In the genomic region with DNA sequence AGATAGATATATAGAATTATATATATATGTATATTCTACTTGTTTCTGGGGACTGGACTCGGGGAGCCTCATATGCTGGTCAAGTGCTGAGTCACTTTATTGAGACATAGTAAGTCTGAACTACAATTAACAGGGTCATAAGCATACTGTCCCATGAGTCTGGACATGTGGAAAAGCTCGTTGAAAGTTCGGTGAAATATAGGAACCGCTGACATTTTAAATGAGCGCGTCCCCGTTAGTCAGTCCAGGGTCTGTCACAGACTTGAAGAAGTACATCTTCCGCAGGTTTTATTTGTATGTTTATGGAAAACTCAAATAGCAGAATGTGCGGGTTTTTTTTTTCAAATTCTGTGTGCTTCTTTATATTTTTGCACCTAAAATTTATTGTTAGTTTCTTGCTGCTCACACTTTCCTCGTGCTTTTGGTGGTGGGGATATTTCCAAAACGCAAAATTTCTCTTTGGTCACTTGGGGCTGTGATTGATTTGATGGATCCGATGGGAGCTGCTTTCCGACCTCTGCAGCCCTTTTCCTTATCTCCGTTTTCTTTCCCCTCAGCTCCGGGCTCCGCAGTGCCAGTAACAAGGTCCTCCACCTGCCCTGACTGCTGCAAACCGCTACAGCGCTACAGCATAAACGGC, we compare ENCODE assay signal across 8 mouse cellular contexts. TPM values are rescaled to one million over a fixed set of nuclear protein-coding genes. Genes with fewer than 3 reads are reported as not detected.
A peak's percentile ranks its signal among the peaks of the same experiment; 100 is the strongest.
DNase-seq lines count a peak whose midpoint lies in the region; ATAC-seq and TF ChIP-seq lines count a peak whose summit lies in the region.

No protein-coding gene starts in this region.

- peaks cover 16% of the 10 kb centered on the region; the same call in 1 of the 2 replicates for H3K27me3 ChIP-seq in heart, embryonic 14.5 days (ENCODE audit: control insufficient read depth, insufficient read depth, low read length)
- peaks cover 23% of the 10 kb centered on the region for H3K27me3 ChIP-seq in heart, embryonic 16.5 days (ENCODE audit: control insufficient read depth, insufficient read depth, low read length)
- peaks cover 83% of the 10 kb centered on the region for H3K27me3 ChIP-seq in liver, embryonic 16.5 days (ENCODE audit: control insufficient read depth, insufficient read depth, low read depth, low read length)

- TF ChIP-seq POLR2A in brain, embryonic 14.5 days (IDR thresholded peaks at IDR 0.05; ENCODE audit: borderline replicate concordance, extremely low read depth, insufficient read depth, insufficient read length, poor library complexity, severe bottlenecking) = no peak

- peak overlapping the region; percentile 98 to 99 for H3K27ac ChIP-seq in heart, embryonic 14.5 days (replicated peaks in 1 of 2; ENCODE audit: control insufficient read depth in 1 of 2, insufficient read depth in 1 of 2, low read depth in 2 of 2, low read length in 2 of 2)
- H3K27ac ChIP-seq in heart, embryonic 16.5 days (ENCODE audit: low read length) = peak overlapping the region; percentile 97
- H3K27ac ChIP-seq in liver, embryonic 16.5 days (ENCODE audit: low read length) = no peak overlapping the region

- 1% methylated on average over 19 of the region's 19 CpGs for WGBS in heart, embryonic 14.5 days
- 3% methylated on average over 19 of the region's 19 CpGs for WGBS in heart, embryonic 16.5 days
- 4% methylated on average over 19 of the region's 19 CpGs for WGBS in liver, embryonic 16.5 days (ENCODE audit: insufficient replicate concordance)

- peak overlapping the region; percentile 94 for H3K9ac ChIP-seq in heart, embryonic 14.5 days (ENCODE audit: low read length)
- H3K9ac ChIP-seq in heart, embryonic 16.5 days (ENCODE audit: low read length) = peak overlapping the region; percentile 88
- no peak overlapping the region for H3K9ac ChIP-seq in liver, embryonic 16.5 days (ENCODE audit: low read depth, low read length)

- H3K4me2 ChIP-seq in heart, embryonic 14.5 days (ENCODE audit: low read length) = peak overlapping the region; percentile 75
- H3K4me2 ChIP-seq in heart, embryonic 16.5 days (ENCODE audit: low read depth, low read length) = peak overlapping the region; percentile 68
- peak overlapping the region; percentile 45 for H3K4me2 ChIP-seq in liver, embryonic 16.5 days (ENCODE audit: low read depth, low read length)

- H3K4me1 ChIP-seq in heart, embryonic 14.5 days (ENCODE audit: control insufficient read depth in 2 of 2, insufficient read depth in 2 of 2, low read length in 2 of 2) = peaks cover 2 to 9% of the 10 kb centered on the region in 2 experiments
- peaks cover 6% of the 10 kb centered on the region; the same call in 1 of the 2 replicates for H3K4me1 ChIP-seq in heart, embryonic 16.5 days (ENCODE audit: control insufficient read depth, insufficient read depth, low read length)
- H3K4me1 ChIP-seq in liver, embryonic 16.5 days (ENCODE audit: control insufficient read depth, low read depth, low read length) = no peaks in the 10 kb centered on the region; the same call in 1 of the 2 replicates

- H3K9me3 ChIP-seq in heart, embryonic 14.5 days (ENCODE audit: control insufficient read depth, low read length) = no peaks in the 10 kb centered on the region
- no peaks in the 10 kb centered on the region for H3K9me3 ChIP-seq in heart, embryonic 16.5 days (replicated peaks; ENCODE audit: control insufficient read depth, low read length)
- H3K9me3 ChIP-seq in liver, embryonic 16.5 days (replicated peaks; ENCODE audit: control insufficient read depth, low read length) = no peaks in the 10 kb centered on the region

- DNase-seq in heart, postnatal 36 days = no peak
- peak; percentile 54 for DNase-seq in brain, embryonic 14.5 days (ENCODE audit: low read depth)
- no peak for DNase-seq in layer of hippocampus, adult 9-10 months (ENCODE audit: low spot score)
- no peak for DNase-seq in urinary bladder, postnatal 36 days (ENCODE audit: low spot score in 2 of 2)

- no peaks in the 10 kb centered on the region for H3K36me3 ChIP-seq in heart, embryonic 14.5 days (ENCODE audit: control insufficient read depth, insufficient read depth, low read length)
- no peaks in the 10 kb centered on the region for H3K36me3 ChIP-seq in heart, embryonic 16.5 days (ENCODE audit: control insufficient read depth, insufficient read depth)
- H3K36me3 ChIP-seq in liver, embryonic 16.5 days (ENCODE audit: control insufficient read depth, insufficient read depth) = no peaks in the 10 kb centered on the region

- no peak for TF ChIP-seq CTCF in brain, embryonic 14.5 days (IDR thresholded peaks at IDR 0.05; ENCODE audit: borderline replicate concordance, extremely low read depth, insufficient read depth, insufficient read length)

- intact Hi-C loops in heart, postnatal 36 days (cut with DNase I) = loop anchor here (1.0 kb wide), 1 partner anchor 9 kb away; no protein-coding TSS in a partner anchor

- H3K4me3 ChIP-seq in heart, embryonic 14.5 days (ENCODE audit: control insufficient read depth in 1 of 2, insufficient read depth in 1 of 2, low read depth in 1 of 2, low read length in 2 of 2) = peak overlapping the region; percentile 54 to 78
- peak overlapping the region; percentile 58 for H3K4me3 ChIP-seq in heart, embryonic 16.5 days (ENCODE audit: low read length)
- H3K4me3 ChIP-seq in liver, embryonic 16.5 days (ENCODE audit: low read depth, low read length) = 0 out of 2 replicates have a peak overlapping the region, but pooled peaks have one; percentile 13

- no peak for ATAC-seq in heart, embryonic 14.5 days (ENCODE audit: insufficient number of reproducible peaks, insufficient read depth, low FRiP score, low read depth)
- ATAC-seq in heart, embryonic 16.5 days (replicated peaks; ENCODE audit: extremely low read depth, insufficient read depth, low FRiP score) = no peak
- ATAC-seq in liver, embryonic 16.5 days (ENCODE audit: low read depth) = no peak
- ATAC-seq in megakaryocyte progenitor cell, adult 5-6 weeks (replicated peaks; ENCODE audit: poor library complexity) = no peak

RNA-seq across cellular contexts. Expression of a gene that starts 4.4 kb away (rescaled TPM):
- polyA plus RNA-seq in heart, embryonic 14.5 days (2014; fragmentation: Nextera tagmentation; extraction: Ambion mirVana) = 172 and 177 TPM in 2 replicates
- 10 to 100 TPM; 80.7 TPM for total RNA-seq in heart, postnatal 36 days (2021)
- polyA plus RNA-seq in brain, embryonic 14.5 days (2012; rRNA removed) = 0.04 TPM in 1 of 2 replicates, not detected in the other
- 123 and 132 TPM in 2 replicates for polyA plus RNA-seq in heart, embryonic 16.5 days (2015; fragmentation: Nextera tagmentation; extraction: Ambion mirVana)
- polyA plus RNA-seq in liver, embryonic 16.5 days (2015; fragmentation: Nextera tagmentation; extraction: Ambion mirVana) = not detected in 2 replicates
- not detected in 2 replicates for total RNA-seq in megakaryocyte progenitor cell, adult 5-6 weeks (2015)
- not detected in 2 replicates for total RNA-seq in megakaryocyte progenitor cell, adult 5-6 weeks (2017)

Comparison
In these comparisons a context has a peak if more than half of its experiments do, and no peak if none do; other contexts are left out.
1. H3K4me3 ChIP-seq: peak in every context shown above with its lines; median percentile 66 in heart, embryonic 14.5 days; 58 in heart, embryonic 16.5 days; 13 in liver, embryonic 16.5 days.
2. RNA of a gene that starts 4.4 kb away (polyA plus RNA-seq): 172 to 177 TPM in heart, embryonic 14.5 days and 123 to 132 TPM in heart, embryonic 16.5 days; 0.04 TPM in brain, embryonic 14.5 days and not detected in liver, embryonic 16.5 days; every median in the first group is over 100 times any median in the second.
3. Peak in every context shown above with its lines, with median percentiles within 50 percentile points of each other: H3K4me2 ChIP-seq.